Mouse (Mus musculus): ENCODE data around the gene Cabp2.
"Not testable (repeated sequence)": the region's sequence is repeated elsewhere in the genome, so short reads cannot be mapped to it uniquely, and the experiment has no call there.

Cabp2 gene

GRCm38 (mm10) chr19:4055947-4056693, 25.3 kb upstream of the Cabp2 start:
- DNase-seq (ENCODE audit: low spot score in 2 of 2): no peak

GRCm38 (mm10) chr19:4056727-4057126, 24.7 kb upstream of the Cabp2 start:
- no peak for DNase-seq (ENCODE audit: low spot score in 2 of 2)

- DNase-seq (ENCODE audit: low spot score in 2 of 2): no peak
These were observed 24.0 kb upstream of the Cabp2 start for GRCm38 (mm10) chr19:4057389-4057788.

- no peak for DNase-seq (ENCODE audit: low spot score in 2 of 2)
These were observed 23.4 kb upstream of the Cabp2 start for GRCm38 (mm10) chr19:4057962-4058361.

- no peak for DNase-seq (ENCODE audit: low spot score in 2 of 2)
These were observed 22.8 kb upstream of the Cabp2 start for GRCm38 (mm10) chr19:4058581-4058980.

GRCm38 (mm10) chr19:4059069-4059740, 22.2 kb upstream of the Cabp2 start, which contains the start of gene Gstp3:
Gene Gstp3, minus strand, starts transcription at chr19:4059569.
- no peak for DNase-seq (ENCODE audit: low spot score in 2 of 2)

- not testable (repeated sequence) for DNase-seq (ENCODE audit: low spot score in 2 of 2)
These were observed 21.1 kb upstream of the Cabp2 start for GRCm38 (mm10) chr19:4060044-4060898.

- no peak for DNase-seq (ENCODE audit: low spot score in 2 of 2)
These were observed 20.4 kb upstream of the Cabp2 start for GRCm38 (mm10) chr19:4060899-4061465.

GRCm38 (mm10) chr19:4063357-4063756, 18.0 kb upstream of the Cabp2 start:
- not testable (repeated sequence) for DNase-seq (ENCODE audit: low spot score in 2 of 2)

- not testable (repeated sequence) for DNase-seq (ENCODE audit: low spot score in 2 of 2)
These were observed 16.9 kb upstream of the Cabp2 start for GRCm38 (mm10) chr19:4064501-4064900.

GRCm38 (mm10) chr19:4066280-4066679, 15.1 kb upstream of the Cabp2 start:
- DNase-seq (ENCODE audit: low spot score in 2 of 2): no peak

- no peak for DNase-seq (ENCODE audit: low spot score in 2 of 2)
These were observed 14.5 kb upstream of the Cabp2 start for GRCm38 (mm10) chr19:4066877-4067276.

- not testable (repeated sequence) for DNase-seq (ENCODE audit: low spot score in 2 of 2)
These were observed 13.1 kb upstream of the Cabp2 start for GRCm38 (mm10) chr19:4068242-4068641.

GRCm38 (mm10) chr19:4068717-4069410, 12.5 kb upstream of the Cabp2 start:
- DNase-seq (ENCODE audit: low spot score in 2 of 2): no peak

- DNase-seq (ENCODE audit: low spot score in 2 of 2): no peak
These were observed 11.1 kb upstream of the Cabp2 start for GRCm38 (mm10) chr19:4070311-4070710.

GRCm38 (mm10) chr19:4070756-4071155, 10.6 kb upstream of the Cabp2 start:
- no peak for DNase-seq (ENCODE audit: low spot score in 2 of 2)

- no peak for DNase-seq (ENCODE audit: low spot score in 2 of 2)
These were observed 10.0 kb upstream of the Cabp2 start for GRCm38 (mm10) chr19:4071406-4071805.

- DNase-seq (ENCODE audit: low spot score in 2 of 2): no peak
These were observed 8.5 kb upstream of the Cabp2 start for GRCm38 (mm10) chr19:4072706-4073424.

- no peak for DNase-seq (ENCODE audit: low spot score in 2 of 2)
These were observed 5.8 kb upstream of the Cabp2 start for GRCm38 (mm10) chr19:4075531-4075930.

- DNase-seq (ENCODE audit: low spot score in 2 of 2): no peak
These were observed 1.8 kb upstream of the Cabp2 start for GRCm38 (mm10) chr19:4079594-4079993.
